Mouse (Mus musculus) liver, embryonic 15.5 days (tissue): ENCODE measurements around the gene Atxn7l3b. TPM values are rescaled to one million over a fixed set of nuclear protein-coding genes. Genes with fewer than 3 reads are reported as not detected.
"Not testable (repeated sequence)": the region's sequence is repeated elsewhere in the genome, so short reads cannot be mapped to it uniquely, and the experiment has no call there.

Experiments used
- ATAC-seq: fragments of 200-750 bp; cut with Nextera tagmentation; 2 replicates; pipeline ENCODE4 v1.8.0; 2017; ENCODE audit warnings: moderate number of reproducible peaks, mild to moderate bottlenecking, moderate library complexity; ENCODE audit not compliant: insufficient read depth
- H3K27ac ChIP-seq: fragments of 300-500 bp; sonication (generic); replicated peaks from 2 replicates; pipeline ENCODE4 v1.5.1; 2015; ENCODE audit warnings: mild to moderate bottlenecking, inconsistent platforms
- H3K27me3 ChIP-seq: fragments of 300-500 bp; sonication (generic); 2 replicates; pipeline ENCODE4 v1.6.1; 2015; ENCODE audit warnings: mild to moderate bottlenecking, inconsistent platforms
- H3K36me3 ChIP-seq: fragments of 300-500 bp; sonication (generic); replicated peaks from 2 replicates; pipeline ENCODE4 v1.6.1; 2015; ENCODE audit warnings: moderate library complexity, mild to moderate bottlenecking, inconsistent platforms
- H3K4me1 ChIP-seq: fragments of 300-500 bp; sonication (generic); replicated peaks from 2 replicates; pipeline ENCODE4 v1.6.1; 2015; ENCODE audit warnings: inconsistent platforms
- H3K4me2 ChIP-seq: fragments of 300-500 bp; sonication (generic); 2 replicates; pipeline ENCODE4 v1.6.1; 2015; ENCODE audit warnings: moderate library complexity, mild to moderate bottlenecking, inconsistent platforms
- H3K4me3 ChIP-seq: fragments of 300-500 bp; sonication (generic); replicated peaks from 2 replicates; pipeline ENCODE4 v1.5.1; 2015; ENCODE audit warnings: mild to moderate bottlenecking, inconsistent platforms
- H3K9ac ChIP-seq: fragments of 300-500 bp; sonication (generic); 2 replicates; pipeline ENCODE4 v1.6.1; 2015; ENCODE audit warnings: moderate library complexity, mild to moderate bottlenecking, inconsistent platforms
- H3K9me3 ChIP-seq: fragments of 300-500 bp; sonication (generic); replicated peaks from 2 replicates; pipeline ENCODE4 v1.6.1; 2016; ENCODE audit warnings: inconsistent platforms
- WGBS: fragments of 180-500 bp; shearing (Covaris S2); methylation state at CpG from one replicate; pipeline ENCODE4 v1.1.7; 2015; ENCODE audit warnings: mixed read lengths; ENCODE audit not compliant: insufficient replicate concordance; 5-methylcytosine and 5-hydroxymethylcytosine counted together
- polyA plus RNA-seq: library from polyadenylated mRNA; unstranded; fragments of >200 nt; fragmentation: Nextera tagmentation; extraction: Ambion mirVana; gene quantifications from 2 replicates; pipeline ENCODE4 v1.2.1, GENCODE M21; 2015

Gene Atxn7l3b
- 43.3 and 51.7 TPM in 2 replicates for polyA plus RNA-seq

DNA sequence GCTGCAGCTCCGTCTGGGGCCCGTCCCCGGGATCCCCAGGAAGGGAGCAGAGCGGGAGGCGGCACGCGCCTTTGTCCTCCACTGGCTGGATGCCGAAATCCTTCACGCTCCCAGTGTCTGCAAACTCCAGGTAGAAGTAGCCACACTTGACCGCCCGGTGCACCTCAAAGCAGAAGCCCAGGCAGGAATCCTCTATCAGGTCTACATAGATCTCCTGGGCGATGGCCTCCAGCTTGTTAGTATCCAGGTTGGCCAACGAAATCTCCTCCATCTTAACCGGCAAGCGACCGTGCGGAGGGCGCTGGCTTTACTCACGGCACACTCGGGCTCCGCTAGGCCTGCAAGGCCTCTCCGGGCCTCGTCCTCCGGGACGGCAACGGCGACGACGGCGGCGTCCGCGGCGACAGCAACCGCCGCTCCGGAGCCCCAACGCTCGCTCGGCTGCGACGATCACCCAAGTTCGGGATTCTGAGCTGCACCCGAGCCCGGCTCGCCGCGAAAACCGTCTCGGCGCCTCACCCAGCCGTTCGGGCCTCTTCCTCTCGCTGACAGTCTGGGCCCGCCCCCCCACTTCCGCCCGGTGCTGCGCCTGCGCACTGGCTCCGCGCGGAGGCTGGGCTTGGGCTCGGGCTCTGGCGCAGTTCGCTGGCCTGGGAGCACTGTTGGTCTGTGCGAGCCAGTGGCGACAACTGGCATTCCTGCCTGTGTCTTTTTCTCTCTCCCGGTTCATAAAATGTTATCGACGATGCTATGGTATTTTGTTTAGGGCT lies at the start of gene Atxn7l3b:
Gene Atxn7l3b (minus strand): TSS at position 550 of the 770 bp plus-strand sequence.
- H3K4me1 ChIP-seq, result peaks cover 33% of the 10 kb centered on the region
- ATAC-seq, result peak; percentile 99
- peak within 1 kb of the TSS; percentile 88 for H3K27ac ChIP-seq
- H3K36me3 ChIP-seq, result peaks cover 20% of the 10 kb centered on the region
- H3K27me3 ChIP-seq, result no peaks in the 10 kb centered on the region
- WGBS, result 2% methylated on average over 69 of the region's 70 CpGs
- H3K9ac ChIP-seq, result peak within 1 kb of the TSS; percentile 89
- peak within 1 kb of the TSS; percentile 83 for H3K4me3 ChIP-seq
- peak within 1 kb of the TSS; percentile 77 for H3K4me2 ChIP-seq
- no peaks in the 10 kb centered on the region for H3K9me3 ChIP-seq

DNA sequence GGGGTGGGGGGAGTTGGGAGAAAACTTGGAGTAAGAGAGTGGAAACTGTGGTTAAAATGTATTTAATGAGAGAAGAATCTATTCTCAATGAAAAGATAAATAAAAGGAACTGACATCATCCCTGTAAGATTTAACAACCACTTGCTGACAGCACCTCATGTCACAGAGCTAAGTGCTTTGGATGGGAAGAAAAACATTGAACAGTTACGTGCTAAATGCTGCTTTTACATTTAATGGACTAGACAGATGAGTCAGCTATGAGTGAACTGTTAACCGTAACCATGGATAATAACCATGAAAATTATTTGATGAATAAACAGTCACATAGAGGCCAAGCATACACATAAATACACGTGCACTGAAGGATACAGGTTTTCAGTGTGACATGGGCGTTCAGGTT lies 48.8 kb upstream of the Atxn7l3b start:
- Histone ChIP-seq H3K4me1 (no peaks in the 10 kb centered on the region), H3K36me3 (no peaks in the 10 kb centered on the region), H3K27me3 (no peaks in the 10 kb centered on the region), H3K27ac (no peak overlapping the region), H3K4me3 (no peak overlapping the region), H3K4me2 (no peak overlapping the region), H3K9me3 (no peaks in the 10 kb centered on the region), H3K9ac (no peak overlapping the region)
- ATAC-seq, result no peak
- 64% methylated on average over 4 of the region's 4 CpGs for WGBS

DNA sequence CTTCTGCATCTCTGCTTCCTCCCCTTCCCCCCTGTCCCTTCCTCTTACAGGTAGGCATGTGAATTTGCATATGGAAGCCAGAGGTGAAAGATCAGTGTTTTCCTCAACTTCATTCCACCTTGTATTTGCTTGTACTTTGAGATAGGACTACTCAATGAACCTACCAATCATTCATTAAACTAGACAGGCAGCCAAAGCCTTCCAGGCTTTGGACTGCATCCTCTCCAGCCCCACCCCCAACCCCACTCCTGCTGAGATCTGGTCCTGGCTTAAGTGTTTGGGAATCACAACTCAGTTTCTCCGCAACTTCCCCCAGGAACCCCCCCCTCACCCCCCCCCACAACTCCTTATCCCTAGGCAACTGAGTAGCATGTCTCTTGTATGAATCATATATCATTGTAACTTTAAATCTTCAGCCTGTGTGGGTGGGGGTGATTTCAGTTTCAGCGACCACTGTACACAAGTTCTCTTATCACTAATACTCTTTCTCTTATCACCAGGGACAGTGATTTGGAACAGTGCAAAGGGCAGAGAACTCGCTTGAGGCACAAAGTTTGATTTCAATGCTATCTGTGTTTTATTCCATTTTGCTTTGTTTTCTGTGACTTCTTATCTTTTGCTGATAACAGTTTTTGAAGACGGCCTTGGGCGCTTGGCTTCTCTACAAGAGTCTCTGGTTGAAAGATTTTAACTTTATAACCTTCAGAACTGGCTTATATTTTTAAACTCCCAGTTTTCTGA lies 44.7 kb upstream of the Atxn7l3b start:
- Histone ChIP-seq H3K27ac (no peak overlapping the region), H3K9ac (no peak overlapping the region), H3K4me1 (no peaks in the 10 kb centered on the region), H3K36me3 (no peaks in the 10 kb centered on the region), H3K27me3 (no peaks in the 10 kb centered on the region), H3K4me2 (no peak overlapping the region), H3K4me3 (no peak overlapping the region), H3K9me3 (no peaks in the 10 kb centered on the region)
- WGBS, result 32% methylated on average over 5 of the region's 5 CpGs
- ATAC-seq, result peak; percentile 65

DNA sequence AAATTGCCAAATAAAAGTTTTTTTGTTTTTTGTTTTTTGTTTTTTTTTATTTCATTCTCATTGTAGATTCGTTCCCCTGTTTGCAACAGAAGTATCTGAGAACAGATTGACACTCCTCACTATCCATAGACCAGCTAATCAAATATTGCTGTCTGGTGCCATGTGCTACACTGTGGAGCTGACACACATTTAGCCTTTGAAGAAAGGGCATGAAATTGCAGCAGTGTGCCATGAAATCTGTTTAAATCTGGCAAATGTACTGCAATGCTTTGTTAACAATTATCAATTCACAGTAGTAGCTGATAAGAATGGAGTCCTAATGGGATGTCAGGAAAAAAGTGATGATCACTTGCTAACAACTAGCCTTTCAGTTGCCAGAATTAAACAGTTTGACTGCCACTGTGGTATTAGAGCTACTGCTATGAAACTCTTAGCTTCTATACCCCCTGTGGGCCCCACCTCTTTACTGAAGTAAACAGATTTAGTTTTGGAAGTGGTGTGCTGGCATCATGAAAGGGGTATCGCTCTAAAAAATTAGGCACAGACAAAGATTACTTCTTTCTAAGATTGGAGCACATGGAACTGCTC lies 41.3 kb upstream of the Atxn7l3b start:
- H3K27ac ChIP-seq, result no peak overlapping the region
- 51% methylated on average over 2 of the region's 2 CpGs for WGBS

DNA sequence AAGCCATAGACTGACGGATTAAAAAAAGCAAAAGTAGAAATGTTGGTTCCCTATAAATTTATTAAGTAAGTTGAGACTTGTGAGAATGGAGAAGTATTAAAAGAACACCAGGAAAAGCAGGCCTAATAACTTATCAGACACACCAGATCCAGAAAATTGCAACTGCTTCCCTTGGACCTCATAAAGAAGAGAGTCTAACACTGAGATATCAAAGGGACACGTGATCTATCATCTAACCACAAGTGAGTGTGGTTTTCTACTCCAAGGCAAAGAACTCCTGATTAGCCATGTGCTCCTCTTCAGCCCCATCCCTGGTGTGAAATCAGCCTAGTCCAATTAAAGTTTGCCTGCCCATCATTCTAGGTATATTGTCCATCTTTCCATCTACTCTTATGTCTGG lies 38.8 kb upstream of the Atxn7l3b start:
- no peak for ATAC-seq
- H3K27me3 ChIP-seq, result no peaks in the 10 kb centered on the region
- no peak overlapping the region for H3K4me2 ChIP-seq
- H3K4me3 ChIP-seq, result no peak overlapping the region
- 42% methylated on average over 2 of the region's 2 CpGs for WGBS
- H3K36me3 ChIP-seq, result no peaks in the 10 kb centered on the region
- H3K27ac ChIP-seq, result no peak overlapping the region
- H3K9me3 ChIP-seq, result no peaks in the 10 kb centered on the region
- H3K9ac ChIP-seq, result no peak overlapping the region
- no peaks in the 10 kb centered on the region for H3K4me1 ChIP-seq

More for the DNA sequence above, 41.3 kb upstream of the Atxn7l3b start:
- no peaks in the 10 kb centered on the region for H3K36me3 ChIP-seq
- ATAC-seq, result no peak
- H3K4me3 ChIP-seq, result no peak overlapping the region
- H3K27me3 ChIP-seq, result no peaks in the 10 kb centered on the region
- H3K4me1 ChIP-seq, result no peaks in the 10 kb centered on the region
- H3K9me3 ChIP-seq, result no peaks in the 10 kb centered on the region
- H3K4me2 ChIP-seq, result no peak overlapping the region
- H3K9ac ChIP-seq, result no peak overlapping the region

DNA sequence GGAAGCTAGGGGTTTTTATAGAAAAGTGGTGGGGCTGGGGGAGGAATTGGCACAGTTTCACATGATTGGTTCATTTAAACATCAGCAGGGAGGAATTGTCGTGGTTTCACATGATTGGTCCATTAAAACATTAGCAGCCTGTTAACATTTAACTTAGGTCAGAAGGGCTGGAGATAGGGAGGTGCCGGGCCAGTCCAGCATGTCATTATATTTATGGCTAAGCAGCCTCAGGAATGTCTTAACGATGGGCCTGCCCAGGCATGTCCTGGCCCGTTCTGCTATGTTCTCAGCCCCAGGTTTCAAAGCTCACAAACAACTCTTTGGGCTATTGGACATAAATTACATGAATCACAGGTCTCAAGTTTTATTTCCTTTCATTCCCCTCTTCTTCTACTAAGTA lies 33.4 kb upstream of the Atxn7l3b start:
- 44% methylated on average over 4 of the region's 4 CpGs for WGBS
- not testable (repeated sequence) for H3K27ac ChIP-seq, H3K9ac ChIP-seq, H3K27me3 ChIP-seq, H3K4me3 ChIP-seq, ATAC-seq, H3K4me1 ChIP-seq, H3K4me2 ChIP-seq, H3K36me3 ChIP-seq, H3K9me3 ChIP-seq

DNA sequence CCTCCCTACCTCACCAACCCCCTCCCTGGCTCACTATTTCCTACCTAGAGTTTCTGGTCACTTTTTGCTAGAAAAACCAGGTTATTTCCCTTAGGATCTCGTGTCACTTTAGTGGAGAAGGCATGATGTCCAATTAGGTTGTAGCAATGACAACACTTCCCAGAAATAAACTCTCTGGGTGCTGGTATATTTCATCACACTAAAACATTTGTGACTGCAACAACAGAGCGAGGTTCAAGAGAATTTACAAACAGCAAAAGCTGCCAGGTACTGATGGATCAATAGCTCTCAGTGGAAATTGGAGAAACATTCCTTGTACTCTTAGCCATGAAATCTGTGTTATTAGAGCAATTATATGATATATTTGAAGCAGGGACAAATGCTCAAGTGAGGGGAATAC lies 25.3 kb upstream of the Atxn7l3b start:
- Histone ChIP-seq H3K27me3 (no peaks in the 10 kb centered on the region), H3K27ac (no peak overlapping the region), H3K4me3 (no peak overlapping the region), H3K4me1 (no peaks in the 10 kb centered on the region), H3K9me3 (no peaks in the 10 kb centered on the region), H3K36me3 (no peaks in the 10 kb centered on the region), H3K4me2 (no peak overlapping the region), H3K9ac (no peak overlapping the region)
- ATAC-seq, result no peak
- 36% methylated on average over 2 of the region's 2 CpGs for WGBS

DNA sequence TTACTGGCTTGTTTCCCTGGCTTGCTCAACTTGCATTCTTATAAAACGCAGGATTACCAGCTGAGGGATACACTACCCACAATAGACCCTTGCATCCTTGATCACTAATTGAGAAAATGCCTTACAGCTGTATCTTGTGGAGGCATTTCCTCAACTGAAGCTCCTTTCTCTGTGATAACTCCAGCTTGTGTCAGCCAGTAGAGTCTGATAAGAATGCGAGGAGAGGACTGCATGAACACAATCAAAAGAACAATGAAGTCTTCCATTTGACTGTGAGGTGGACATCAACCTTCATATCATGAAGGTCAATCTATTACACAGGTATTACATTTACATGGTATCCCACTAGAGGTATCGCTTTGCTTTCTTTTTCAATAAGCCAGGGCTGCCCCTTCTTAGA lies 19.7 kb upstream of the Atxn7l3b start:
- no peaks in the 10 kb centered on the region for H3K4me1 ChIP-seq
- 51% methylated on average over 3 of the region's 3 CpGs for WGBS
- H3K4me2 ChIP-seq, result no peak overlapping the region
- H3K27ac ChIP-seq, result no peak overlapping the region
- no peak overlapping the region for H3K9ac ChIP-seq
- no peaks in the 10 kb centered on the region for H3K36me3 ChIP-seq
- no peak for ATAC-seq
- H3K9me3 ChIP-seq, result no peaks in the 10 kb centered on the region
- no peaks in the 10 kb centered on the region for H3K27me3 ChIP-seq
- H3K4me3 ChIP-seq, result no peak overlapping the region

DNA sequence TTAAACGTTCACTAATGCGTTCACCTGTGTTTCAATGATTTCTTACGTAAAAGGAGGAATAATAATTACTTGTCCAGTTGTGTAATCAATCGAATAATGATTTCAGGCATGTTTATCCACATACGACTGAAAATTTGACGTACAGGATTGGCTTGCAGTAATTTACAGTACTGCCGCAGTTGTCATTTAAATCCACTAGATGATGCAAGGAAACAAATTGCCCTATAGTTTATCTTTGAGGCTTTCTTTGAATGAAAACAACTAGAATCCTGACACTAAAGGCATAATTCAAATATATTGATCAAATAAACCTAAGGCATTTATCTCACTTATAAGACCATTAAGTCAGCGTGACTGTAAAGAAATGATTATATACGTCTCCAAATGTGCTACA lies 418 bp upstream of the Atxn7l3b start:
- 43% methylated on average over 9 of the region's 9 CpGs for WGBS
- Histone ChIP-seq H3K4me1 (peaks cover 33% of the 10 kb centered on the region), H3K4me2 (peak overlapping the region; percentile 77), H3K9me3 (no peaks in the 10 kb centered on the region), H3K27ac (peak overlapping the region; percentile 88), H3K36me3 (peaks cover 20% of the 10 kb centered on the region), H3K27me3 (no peaks in the 10 kb centered on the region), H3K4me3 (peak overlapping the region; percentile 83), H3K9ac (peak overlapping the region; percentile 89)
- no peak for ATAC-seq

DNA sequence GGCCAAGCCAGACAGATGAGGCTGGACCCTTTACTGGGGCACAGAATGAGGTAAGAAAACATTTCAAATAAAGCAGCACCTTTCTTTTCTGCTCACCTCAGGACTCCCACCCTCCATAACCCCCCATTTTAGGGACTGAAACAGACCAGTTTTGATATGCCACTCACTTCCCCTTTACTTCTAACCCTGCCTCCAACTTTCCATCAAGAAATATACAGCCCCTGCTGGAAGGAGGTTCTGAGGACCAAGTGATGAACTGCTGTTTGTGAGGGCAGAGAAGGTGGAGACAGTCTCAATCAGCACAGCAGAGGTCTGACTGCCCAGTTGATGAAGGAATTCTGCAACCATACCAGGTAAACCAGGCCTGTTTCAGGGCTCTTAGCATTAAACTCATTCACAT lies 1.8 kb downstream of the Atxn7l3b start:
- H3K4me3 ChIP-seq, result peak overlapping the region; percentile 83
- H3K9ac ChIP-seq, result no peak overlapping the region
- H3K4me1 ChIP-seq, result peaks cover 33% of the 10 kb centered on the region
- no peaks in the 10 kb centered on the region for H3K27me3 ChIP-seq
- no peak overlapping the region for H3K27ac ChIP-seq
- no peak for ATAC-seq
- peak overlapping the region; percentile 77 for H3K4me2 ChIP-seq
- no peaks in the 10 kb centered on the region for H3K9me3 ChIP-seq
- H3K36me3 ChIP-seq, result peaks cover 20% of the 10 kb centered on the region

DNA sequence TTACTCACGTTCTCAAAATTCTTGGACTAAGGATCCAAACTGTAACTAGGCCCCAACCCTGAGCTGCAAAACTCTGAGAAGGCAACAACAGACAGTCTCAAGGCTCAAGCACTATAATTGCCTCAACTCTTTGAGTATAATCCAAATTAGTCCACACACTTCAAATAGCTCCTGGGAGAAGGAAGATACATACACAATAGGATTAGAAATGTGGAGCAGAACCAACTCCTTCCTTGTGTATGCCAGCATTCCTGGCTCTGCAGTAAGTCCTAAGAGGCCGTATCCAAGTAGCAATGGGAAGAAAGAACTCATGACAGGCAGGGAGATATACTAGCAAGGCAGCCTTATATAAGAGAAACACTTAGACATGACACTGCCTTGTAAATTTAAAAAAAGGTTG lies 2.5 kb downstream of the Atxn7l3b start:
- Histone ChIP-seq H3K36me3 (peaks cover 20% of the 10 kb centered on the region), H3K27me3 (no peaks in the 10 kb centered on the region), H3K9me3 (no peaks in the 10 kb centered on the region), H3K4me1 (peaks cover 33% of the 10 kb centered on the region), H3K27ac (no peak overlapping the region), H3K4me3 (no peak overlapping the region), H3K9ac (no peak overlapping the region), H3K4me2 (peak overlapping the region; percentile 1; the same call in 1 of the 2 replicates)
- ATAC-seq, result no peak
- 67% methylated on average over 2 of the region's 2 CpGs for WGBS
